Mouse (Mus musculus) hindbrain, embryonic 14.5 days (tissue): ENCODE data around the gene Zfp341. TPM values are rescaled to one million over a fixed set of nuclear protein-coding genes. Genes with fewer than 3 reads are reported as not detected.

Experiments used
- ATAC-seq: fragments of 200-750 bp; cut with Nextera tagmentation; 2 replicates; pipeline ENCODE4 v1.8.0; 2017; ENCODE audit warnings: moderate number of reproducible peaks, mild to moderate bottlenecking, moderate TSS enrichment, moderate library complexity; ENCODE audit not compliant: low FRiP score
- DNase-seq: peaks from one replicate; pipeline ENCODE4 v3.0.0-alpha.2; 2015; ENCODE audit warnings: low spot score
- H3K27ac ChIP-seq: fragments of 300-500 bp; sonication (generic); 2 replicates; pipeline ENCODE4 v1.5.1; 2014; ENCODE audit warnings: mild to moderate bottlenecking, moderate library complexity
- H3K27me3 ChIP-seq: fragments of 300-500 bp; sonication (generic); 2 replicates; pipeline ENCODE4 v1.6.1; 2014; ENCODE audit warnings: mild to moderate bottlenecking, low read length, mixed read lengths; ENCODE audit not compliant: control insufficient read depth, insufficient read depth
- H3K36me3 ChIP-seq: fragments of 300-500 bp; sonication (generic); replicated peaks from 2 replicates; pipeline ENCODE4 v1.6.1; 2014; ENCODE audit not compliant: control insufficient read depth, insufficient read depth
- H3K4me1 ChIP-seq: fragments of 300-500 bp; sonication (generic); replicated peaks from 2 replicates; pipeline ENCODE4 v1.6.1; 2014; ENCODE audit warnings: antibody characterized with exemption, low read length, mixed read lengths; ENCODE audit not compliant: control insufficient read depth, insufficient read depth
- H3K4me2 ChIP-seq: fragments of 300-500 bp; sonication (generic); replicated peaks from 2 replicates; pipeline ENCODE4 v1.6.1; 2014; ENCODE audit warnings: mild to moderate bottlenecking, moderate library complexity
- H3K4me3 ChIP-seq: fragments of 300-500 bp; sonication (generic); replicated peaks from 2 replicates; pipeline ENCODE4 v1.5.1; 2014; ENCODE audit warnings: mild to moderate bottlenecking, low read length
- H3K9ac ChIP-seq: fragments of 300-500 bp; sonication (generic); 2 replicates; pipeline ENCODE4 v1.6.1; 2014
- H3K9me3 ChIP-seq: fragments of 300-500 bp; sonication (generic); 2 replicates; pipeline ENCODE4 v1.6.1; 2016; ENCODE audit warnings: low read length; ENCODE audit not compliant: control insufficient read depth
- WGBS: fragments of 180-500 bp; shearing (Covaris S2); extraction: QIAGEN DNeasy Blood & Tissue Kit; methylation state at CpG from one replicate; pipeline ENCODE4 v1.1.7; 2014; 5-methylcytosine and 5-hydroxymethylcytosine counted together
- polyA plus RNA-seq: library from polyadenylated mRNA; unstranded; fragments of >200 nt; fragmentation: Nextera tagmentation; extraction: Ambion mirVana; gene quantifications from 2 replicates; pipeline ENCODE4 v1.2.1, GENCODE M21; 2014

Zfp341 gene
- polyA plus RNA-seq, 1 experiment from 2014 or later, result 2.0 TPM

DNA sequence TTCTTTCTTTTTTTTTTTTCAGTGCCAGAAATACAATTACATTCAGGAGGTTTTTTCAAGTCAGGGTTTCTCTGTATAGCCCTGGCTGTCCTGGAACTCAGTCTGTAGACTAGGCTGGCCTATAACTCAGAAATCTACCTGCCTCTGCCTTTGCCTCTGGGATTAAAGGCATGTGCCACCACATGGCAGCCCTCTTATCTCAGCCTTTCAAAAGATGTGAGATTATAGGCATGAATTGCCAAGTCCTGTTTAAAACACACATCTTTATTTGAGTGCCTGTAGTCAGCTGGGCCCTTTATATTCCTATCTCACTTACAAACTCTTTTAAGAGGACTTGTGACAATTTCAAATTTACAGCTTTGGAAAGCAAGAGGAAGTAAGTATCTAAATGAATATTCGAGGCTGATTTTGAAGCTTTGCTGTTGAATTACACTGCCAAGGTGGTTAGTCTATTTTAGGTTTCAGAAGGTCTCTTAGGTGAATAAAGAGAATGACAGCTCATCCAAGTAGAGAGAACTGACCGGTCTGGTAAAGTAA, 42.8 kb downstream of the Zfp341 start:
- no peaks in the 10 kb centered on the region for H3K27me3 ChIP-seq
- peak overlapping the region; percentile 92 for H3K9ac ChIP-seq
- peaks cover 7% of the 10 kb centered on the region; the same call in 1 of the 2 replicates for H3K36me3 ChIP-seq
- peaks cover 25% of the 10 kb centered on the region for H3K4me1 ChIP-seq
- peak overlapping the region; percentile 55 for H3K4me2 ChIP-seq
- no peak overlapping the region for H3K4me3 ChIP-seq
- no peak for ATAC-seq
- H3K9me3 ChIP-seq, result no peaks in the 10 kb centered on the region
- no peak for DNase-seq
- 87% methylated on average over 2 of the region's 2 CpGs for WGBS
- 0 out of 2 replicates have a peak overlapping the region, but pooled peaks have one; percentile 12 for H3K27ac ChIP-seq

DNA sequence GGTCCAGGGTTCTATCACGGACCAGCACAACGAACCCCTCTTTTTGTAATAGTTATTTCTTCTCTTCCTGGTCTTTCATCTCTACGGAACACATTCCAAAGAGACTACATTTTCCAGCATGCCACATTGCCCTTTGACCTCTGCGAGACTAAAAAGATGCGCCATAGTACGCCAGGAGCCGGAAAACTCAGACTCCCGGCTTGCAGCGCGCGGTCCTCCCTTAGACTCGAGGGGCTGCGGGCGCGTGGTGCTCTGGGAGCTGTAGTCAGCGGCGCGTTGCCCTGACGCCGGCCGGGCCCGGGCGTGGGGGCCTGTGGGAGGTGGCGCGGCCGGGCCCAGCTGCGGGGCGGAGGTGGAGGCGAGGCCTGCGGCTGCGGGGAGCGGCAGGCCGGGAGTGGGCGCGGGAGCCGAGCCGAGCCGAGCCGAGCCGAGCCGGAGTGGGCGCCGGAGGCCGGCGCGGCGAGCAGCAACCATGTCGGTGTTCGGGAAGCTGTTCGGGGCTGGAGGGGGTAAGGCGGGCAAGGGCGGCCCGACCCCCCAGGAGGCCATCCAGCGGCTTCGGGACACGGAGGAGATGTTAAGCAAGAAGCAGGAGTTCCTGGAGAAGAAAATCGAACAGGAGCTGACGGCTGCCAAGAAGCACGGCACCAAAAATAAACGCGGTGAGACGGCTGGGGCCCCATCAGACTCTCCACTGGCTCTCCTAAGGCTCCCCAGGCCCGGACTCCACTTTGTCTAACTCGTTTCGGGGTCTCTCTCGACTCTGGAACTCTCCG, 43.8 kb downstream of the Zfp341 start:
- Histone ChIP-seq H3K4me3 (peak overlapping the region; percentile 87), H3K27me3 (no peaks in the 10 kb centered on the region), H3K9me3 (no peaks in the 10 kb centered on the region), H3K4me1 (peaks cover 25% of the 10 kb centered on the region), H3K9ac (peak overlapping the region; percentile 92), H3K4me2 (peak overlapping the region; percentile 95), H3K27ac (peak overlapping the region; percentile 76), H3K36me3 (peaks cover 16% of the 10 kb centered on the region; the same call in 1 of the 2 replicates)
- under 1% methylated on average over 65 of the region's 67 CpGs for WGBS
- DNase-seq (peak; percentile 99), ATAC-seq (peak; percentile 99)

DNA sequence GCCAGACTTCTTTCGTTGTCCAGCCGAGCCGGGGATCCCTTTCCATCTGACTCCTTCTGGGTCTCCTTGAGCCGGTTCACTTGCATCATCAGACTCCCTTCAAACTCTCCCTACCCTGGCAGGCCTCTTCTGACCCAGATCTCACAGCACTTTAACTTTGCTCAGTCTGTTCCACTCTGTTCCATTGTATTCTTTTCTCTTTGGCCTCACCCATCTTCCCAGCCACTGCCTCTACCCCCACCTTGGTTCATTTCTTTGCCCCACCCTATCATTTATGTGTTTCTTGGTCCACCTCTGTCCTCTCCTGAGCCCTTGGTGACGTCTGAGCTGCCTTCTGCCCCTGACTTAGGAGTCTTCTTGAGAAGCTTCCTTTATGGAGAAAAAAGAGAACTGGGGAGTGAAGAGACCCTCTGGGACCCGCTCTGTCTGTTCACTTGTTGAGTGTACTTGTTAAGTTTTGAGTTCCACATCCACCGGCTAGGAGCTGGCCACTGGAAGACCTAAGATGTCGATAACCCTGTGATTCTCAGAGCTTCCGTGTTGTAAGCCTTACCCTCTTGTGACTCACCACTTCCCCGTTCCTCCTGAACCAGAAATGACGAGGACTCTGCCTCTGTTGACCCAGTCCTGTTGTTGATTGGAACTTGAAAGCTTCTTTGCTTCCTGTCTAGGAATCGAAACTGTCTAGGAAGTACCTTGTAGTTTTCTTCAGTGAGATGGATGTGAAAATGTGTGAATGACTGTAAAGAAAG, 44.6 kb downstream of the Zfp341 start:
- H3K27me3 ChIP-seq, result no peaks in the 10 kb centered on the region
- peak overlapping the region; percentile 92 for H3K9ac ChIP-seq
- WGBS, result 17% methylated on average over 12 of the region's 12 CpGs
- no peak for DNase-seq
- peak overlapping the region; percentile 87 for H3K4me3 ChIP-seq
- H3K4me1 ChIP-seq, result peaks cover 25% of the 10 kb centered on the region
- H3K4me2 ChIP-seq, result peak overlapping the region; percentile 95
- 0 out of 2 replicates have a peak, but pooled peaks have one; percentile 6 for ATAC-seq
- H3K27ac ChIP-seq, result peak overlapping the region; percentile 76
- H3K36me3 ChIP-seq, result peaks cover 18% of the 10 kb centered on the region; the same call in 1 of the 2 replicates
- no peaks in the 10 kb centered on the region for H3K9me3 ChIP-seq

DNA sequence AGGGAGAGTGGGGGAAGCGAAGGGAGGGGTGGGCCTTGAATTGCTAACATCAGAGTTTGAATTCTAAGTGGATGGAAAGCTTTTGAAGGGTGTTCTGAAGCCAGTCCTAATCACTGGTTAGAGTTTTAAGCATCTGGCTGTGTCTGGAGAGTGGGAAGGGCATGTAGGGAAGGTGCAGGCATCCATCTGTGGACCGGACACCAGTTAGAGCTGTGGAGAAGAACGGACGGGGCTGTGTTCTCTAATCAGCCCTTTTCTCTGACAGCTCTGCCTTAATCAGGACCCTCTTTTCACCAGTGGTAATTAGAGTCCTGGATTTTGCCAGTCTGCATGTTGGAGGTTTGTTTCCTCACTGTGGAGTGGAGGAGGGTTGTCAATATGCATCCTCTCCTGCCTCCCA, 46.0 kb downstream of the Zfp341 start:
- Histone ChIP-seq H3K9ac (peak overlapping the region; percentile 92), H3K4me2 (peak overlapping the region; percentile 95), H3K9me3 (no peaks in the 10 kb centered on the region), H3K27ac (0 out of 2 replicates have a peak overlapping the region, but pooled peaks have one; percentile 21), H3K27me3 (no peaks in the 10 kb centered on the region), H3K4me1 (peaks cover 25% of the 10 kb centered on the region), H3K4me3 (peak overlapping the region; percentile 87; the same call in 1 of the 2 replicates), H3K36me3 (peaks cover 23% of the 10 kb centered on the region; the same call in 1 of the 2 replicates)
- no peak for ATAC-seq
- WGBS, result 91% methylated on average over 4 of the region's 4 CpGs
- no peak for DNase-seq

DNA sequence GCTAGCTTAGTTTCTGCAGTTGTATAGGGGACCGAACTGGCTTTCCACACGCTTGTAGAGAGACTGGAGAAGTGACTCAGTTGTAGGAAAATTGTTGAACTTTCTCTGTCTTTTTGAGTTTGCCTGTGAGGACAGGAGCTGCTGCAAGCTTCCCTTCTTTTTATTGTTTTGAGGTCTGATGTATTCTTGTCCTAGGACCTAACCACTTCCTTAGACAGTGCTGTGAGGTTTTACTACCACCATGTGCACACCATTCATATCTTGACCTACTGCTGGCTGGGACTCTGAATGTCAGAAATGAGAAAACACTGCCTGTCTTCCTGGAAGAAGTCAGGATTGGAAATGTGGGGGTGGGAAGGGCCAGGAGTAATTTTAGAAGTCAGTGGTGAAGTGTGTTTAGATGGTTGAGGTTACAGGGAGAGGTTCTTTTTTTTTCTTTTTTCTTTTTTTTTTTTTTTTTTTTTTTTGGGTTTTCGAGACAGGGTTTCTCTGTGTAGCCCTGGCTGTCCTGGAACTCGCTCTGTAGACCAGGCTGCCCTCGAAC, 46.5 kb downstream of the Zfp341 start:
- DNase-seq (no peak), ATAC-seq (no peak)
- Histone ChIP-seq H3K4me1 (peaks cover 25% of the 10 kb centered on the region), H3K9ac (peak overlapping the region; percentile 92; the same call in 1 of the 2 replicates), H3K27me3 (no peaks in the 10 kb centered on the region), H3K36me3 (peaks cover 23% of the 10 kb centered on the region; the same call in 1 of the 2 replicates), H3K27ac (no peak overlapping the region), H3K9me3 (no peaks in the 10 kb centered on the region), H3K4me2 (peak overlapping the region; percentile 95; the same call in 1 of the 2 replicates), H3K4me3 (no peak overlapping the region)
- WGBS, result 90% methylated on average over 3 of the region's 5 CpGs

DNA sequence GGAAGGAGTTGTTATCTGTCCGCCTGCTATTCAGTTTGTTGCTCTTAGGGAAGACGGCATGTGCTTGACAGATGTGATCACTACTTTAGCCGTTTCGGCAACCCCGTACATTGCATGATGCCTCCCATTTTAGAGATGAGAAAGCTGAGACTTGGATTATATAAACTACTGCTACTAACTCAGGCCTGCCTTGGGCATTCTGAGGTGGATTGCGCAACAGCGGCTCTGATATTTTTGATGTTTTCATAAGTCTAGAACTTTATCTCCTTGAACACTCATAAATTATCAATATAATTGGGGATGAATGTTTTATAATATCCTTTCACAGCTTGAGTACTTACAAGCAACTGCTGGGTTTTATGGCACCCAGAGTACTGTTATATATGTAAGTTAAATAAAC, 55.6 kb downstream of the Zfp341 start:
- Histone ChIP-seq H3K9me3 (no peaks in the 10 kb centered on the region), H3K36me3 (0 out of 2 replicates have a peak, but pooled peaks cover under 1% of the 10 kb centered on the region), H3K4me2 (no peak overlapping the region), H3K27me3 (no peaks in the 10 kb centered on the region), H3K9ac (no peak overlapping the region), H3K27ac (no peak overlapping the region), H3K4me1 (no peaks in the 10 kb centered on the region), H3K4me3 (no peak overlapping the region)
- 93% methylated on average over 7 of the region's 7 CpGs for WGBS
- ATAC-seq, result no peak
- DNase-seq, result no peak

DNA sequence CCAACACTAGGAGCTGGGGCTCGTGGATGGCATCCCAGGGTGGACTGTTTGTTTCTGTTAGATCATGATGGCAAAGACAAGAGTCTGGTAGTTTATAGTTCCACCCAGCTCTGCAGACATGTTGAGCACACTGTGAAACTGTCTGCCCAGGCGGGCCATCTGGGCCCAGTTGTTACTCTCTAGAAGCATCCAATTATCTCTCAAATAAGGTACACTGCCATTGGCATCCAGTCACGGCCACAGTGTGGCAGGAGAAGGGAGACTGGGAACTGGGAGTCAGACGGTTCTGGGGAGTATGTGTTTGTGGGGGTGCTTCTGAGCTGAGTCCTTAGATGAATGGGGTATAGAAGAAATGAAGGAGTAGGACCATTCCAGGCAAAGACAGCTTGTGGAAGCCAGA, 57.0 kb downstream of the Zfp341 start:
- ATAC-seq, result no peak
- Histone ChIP-seq H3K9ac (no peak overlapping the region), H3K36me3 (no peaks in the 10 kb centered on the region), H3K9me3 (no peaks in the 10 kb centered on the region), H3K4me2 (no peak overlapping the region), H3K4me3 (no peak overlapping the region), H3K27me3 (no peaks in the 10 kb centered on the region), H3K4me1 (no peaks in the 10 kb centered on the region), H3K27ac (no peak overlapping the region)
- 74% methylated on average over 4 of the region's 4 CpGs for WGBS
- DNase-seq, result no peak

DNA sequence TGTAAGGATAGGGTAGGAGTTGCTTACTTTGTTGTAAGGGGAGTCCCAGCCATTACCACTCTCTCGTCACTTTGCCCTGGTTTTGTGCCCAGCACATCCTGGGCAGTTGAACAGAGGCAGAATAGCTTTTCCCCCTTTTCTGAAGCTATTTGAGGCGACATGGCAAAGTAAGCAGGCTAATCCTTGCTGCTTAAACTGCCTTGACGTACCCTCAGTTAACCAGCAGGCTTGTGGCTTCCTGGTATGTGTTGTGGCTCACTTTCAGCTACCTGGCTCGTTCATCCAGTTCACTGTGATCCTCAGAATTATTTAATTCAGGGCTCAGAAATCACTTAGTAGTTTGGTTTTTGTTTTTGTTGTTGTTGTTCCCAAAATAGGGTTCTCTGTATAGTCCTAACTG, 57.6 kb downstream of the Zfp341 start:
- ATAC-seq (no peak), DNase-seq (no peak)
- Histone ChIP-seq H3K9ac (no peak overlapping the region), H3K4me2 (no peak overlapping the region), H3K4me1 (no peaks in the 10 kb centered on the region), H3K27ac (no peak overlapping the region), H3K36me3 (no peaks in the 10 kb centered on the region), H3K27me3 (no peaks in the 10 kb centered on the region), H3K4me3 (no peak overlapping the region), H3K9me3 (no peaks in the 10 kb centered on the region)
- WGBS, result 83% methylated on average over 4 of the region's 4 CpGs

DNA sequence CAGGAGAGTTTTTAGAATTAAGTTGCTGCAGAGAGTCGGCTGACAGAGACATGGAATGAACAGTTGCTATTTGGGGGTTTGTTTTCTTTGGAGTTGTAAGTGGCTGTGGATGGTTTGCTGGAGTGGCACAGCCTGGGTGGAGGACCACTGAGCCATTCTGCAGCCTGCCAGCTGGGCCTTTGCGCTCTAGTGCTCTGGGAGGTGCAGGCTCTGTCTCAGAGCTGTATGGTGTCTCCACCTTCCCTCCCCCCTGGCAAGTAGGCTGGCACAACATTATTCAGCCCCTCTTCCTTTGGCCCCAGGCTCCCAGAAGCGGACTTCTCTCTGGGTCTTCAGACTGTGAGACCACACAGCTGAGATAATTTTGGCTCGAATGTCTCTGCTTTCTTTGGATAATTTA, 60.9 kb downstream of the Zfp341 start:
- WGBS, result 87% methylated on average over 4 of the region's 4 CpGs
- Histone ChIP-seq H3K36me3 (no peaks in the 10 kb centered on the region), H3K27ac (no peak overlapping the region), H3K4me1 (peaks cover 23% of the 10 kb centered on the region), H3K27me3 (no peaks in the 10 kb centered on the region), H3K4me3 (no peak overlapping the region), H3K4me2 (no peak overlapping the region), H3K9ac (no peak overlapping the region), H3K9me3 (no peaks in the 10 kb centered on the region)
- ATAC-seq (no peak), DNase-seq (no peak)
